Mouse (Mus musculus) kidney, embryonic 14.5 days (tissue): Measurements from ENCODE around the gene Fam184a. TPM values are rescaled to one million over a fixed set of nuclear protein-coding genes. Genes with fewer than 3 reads are reported as not detected.

Experiments
- ATAC-seq: fragments of 200-750 bp; cut with Nextera tagmentation; 2 replicates; pipeline ENCODE4 v1.8.0; 2017; ENCODE audit warnings: moderate number of reproducible peaks, mild to moderate bottlenecking, moderate TSS enrichment, moderate library complexity; ENCODE audit not compliant: low FRiP score, low TSS enrichment
- H3K27ac ChIP-seq: fragments of 300-500 bp; sonication (generic); 2 replicates; pipeline ENCODE4 v1.5.1; 2014; ENCODE audit warnings: low read depth, mild to moderate bottlenecking, low read length, moderate library complexity, mixed read lengths
- H3K27me3 ChIP-seq: fragments of 300-500 bp; sonication (generic); 2 replicates; pipeline ENCODE4 v1.6.1; 2014; ENCODE audit warnings: mild to moderate bottlenecking, low read length; ENCODE audit not compliant: control insufficient read depth, insufficient read depth
- H3K36me3 ChIP-seq: fragments of 300-500 bp; sonication (generic); 2 replicates; pipeline ENCODE4 v1.6.1; 2014; ENCODE audit warnings: low read length, mixed read lengths; ENCODE audit not compliant: control insufficient read depth, insufficient read depth
- H3K4me1 ChIP-seq: fragments of 300-500 bp; sonication (generic); 2 replicates; pipeline ENCODE4 v1.6.1; 2014; ENCODE audit warnings: low read length, mixed read lengths; ENCODE audit not compliant: control insufficient read depth, insufficient read depth
- H3K4me2 ChIP-seq: fragments of 300-500 bp; sonication (generic); replicated peaks from 2 replicates; pipeline ENCODE4 v1.6.1; 2014; ENCODE audit warnings: low read depth, mild to moderate bottlenecking, low read length
- H3K4me3 ChIP-seq: fragments of 300-500 bp; sonication (generic); 2 replicates; pipeline ENCODE4 v1.5.1; 2014; ENCODE audit warnings: mild to moderate bottlenecking, low read length
- H3K9ac ChIP-seq: fragments of 300-500 bp; sonication (generic); 2 replicates; pipeline ENCODE4 v1.6.1; 2014; ENCODE audit warnings: low read depth, mild to moderate bottlenecking, low read length, moderate library complexity
- H3K9me3 ChIP-seq: fragments of 300-500 bp; sonication (generic); 2 replicates; pipeline ENCODE4 v1.6.1; 2016; ENCODE audit warnings: low read length; ENCODE audit not compliant: control insufficient read depth
- WGBS: fragments of 180-500 bp; shearing (Covaris S2); extraction: QIAGEN DNeasy Blood & Tissue Kit; methylation state at CpG from one replicate; pipeline ENCODE4 v1.1.7; 2014; 5-methylcytosine and 5-hydroxymethylcytosine counted together
- polyA plus RNA-seq: library from polyadenylated mRNA; unstranded; fragments of >200 nt; fragmentation: Nextera tagmentation; extraction: Ambion mirVana; gene quantifications from 2 replicates; pipeline ENCODE4 v1.2.1, GENCODE M21; 2014

Gene Fam184a
- polyA plus RNA-seq, 1 experiment from 2014 or later: 9.1 TPM

- Histone ChIP-seq H3K27me3 (no peaks in the 10 kb centered on the region), H3K9me3 (peaks cover 3% of the 10 kb centered on the region; the same call in 1 of the 2 replicates), H3K4me2 (no peak overlapping the region), H3K36me3 (no peaks in the 10 kb centered on the region), H3K9ac (no peak overlapping the region), H3K4me3 (no peak overlapping the region), H3K4me1 (0 out of 2 replicates have a peak, but pooled peaks cover 4% of the 10 kb centered on the region), H3K27ac (no peak overlapping the region)
- no peak for ATAC-seq
- 84% methylated on average over 1 of the region's 1 CpGs for WGBS
These were observed 1.8 kb upstream of the Fam184a start for GRCm38 (mm10) chr10:53752723-53753122.

GRCm38 (mm10) chr10:53750275-53750954 lies 508 bp downstream of the Fam184a start:
- Histone ChIP-seq H3K9ac (peak overlapping the region; percentile 71), H3K4me1 (0 out of 2 replicates have a peak, but pooled peaks cover 4% of the 10 kb centered on the region), H3K4me2 (peak overlapping the region; percentile 88), H3K4me3 (peak overlapping the region; percentile 81), H3K36me3 (no peaks in the 10 kb centered on the region), H3K27me3 (no peaks in the 10 kb centered on the region), H3K27ac (no peak overlapping the region), H3K9me3 (peaks cover 3% of the 10 kb centered on the region; the same call in 1 of the 2 replicates)
- 8% methylated on average over 32 of the region's 39 CpGs for WGBS
- ATAC-seq: peak; percentile 51

- Histone ChIP-seq H3K4me1 (0 out of 2 replicates have a peak, but pooled peaks cover 4% of the 10 kb centered on the region), H3K9me3 (no peaks in the 10 kb centered on the region), H3K27ac (no peak overlapping the region), H3K9ac (no peak overlapping the region), H3K4me3 (no peak overlapping the region), H3K4me2 (no peak overlapping the region), H3K36me3 (no peaks in the 10 kb centered on the region), H3K27me3 (no peaks in the 10 kb centered on the region)
- 92% methylated on average over 6 of the region's 6 CpGs for WGBS
- no peak for ATAC-seq
These were observed 4.9 kb downstream of the Fam184a start for GRCm38 (mm10) chr10:53746039-53746438.

GRCm38 (mm10) chr10:53742961-53743360 lies 8.0 kb downstream of the Fam184a start:
- no peak overlapping the region for H3K4me2 ChIP-seq
- no peak overlapping the region for H3K27ac ChIP-seq
- 0 out of 2 replicates have a peak, but pooled peaks cover 5% of the 10 kb centered on the region for H3K4me1 ChIP-seq
- ATAC-seq: no peak
- H3K9ac ChIP-seq: no peak overlapping the region
- no peaks in the 10 kb centered on the region for H3K36me3 ChIP-seq
- H3K4me3 ChIP-seq: no peak overlapping the region
- no peaks in the 10 kb centered on the region for H3K9me3 ChIP-seq
- no peaks in the 10 kb centered on the region for H3K27me3 ChIP-seq
- 85% methylated on average over 5 of the region's 5 CpGs for WGBS

GRCm38 (mm10) chr10:53740014-53740413 lies 10.9 kb downstream of the Fam184a start:
- Histone ChIP-seq H3K9ac (no peak overlapping the region), H3K36me3 (no peaks in the 10 kb centered on the region), H3K4me2 (no peak overlapping the region), H3K4me3 (no peak overlapping the region), H3K9me3 (no peaks in the 10 kb centered on the region), H3K27ac (no peak overlapping the region), H3K27me3 (no peaks in the 10 kb centered on the region), H3K4me1 (0 out of 2 replicates have a peak, but pooled peaks cover 5% of the 10 kb centered on the region)
- no peak for ATAC-seq

GRCm38 (mm10) chr10:53738842-53739241 lies 12.1 kb downstream of the Fam184a start:
- Histone ChIP-seq H3K4me2 (no peak overlapping the region; the same call in 1 of the 2 replicates), H3K4me3 (no peak overlapping the region), H3K4me1 (0 out of 2 replicates have a peak, but pooled peaks cover 5% of the 10 kb centered on the region), H3K27ac (no peak overlapping the region), H3K9ac (no peak overlapping the region), H3K27me3 (no peaks in the 10 kb centered on the region), H3K36me3 (no peaks in the 10 kb centered on the region), H3K9me3 (no peaks in the 10 kb centered on the region)
- WGBS: 40% methylated on average over 8 of the region's 8 CpGs
- peak; percentile 52; the same call in 1 of the 2 replicates for ATAC-seq

- Histone ChIP-seq H3K4me2 (no peak overlapping the region), H3K36me3 (no peaks in the 10 kb centered on the region), H3K4me3 (no peak overlapping the region), H3K27me3 (no peaks in the 10 kb centered on the region), H3K27ac (no peak overlapping the region), H3K9ac (no peak overlapping the region), H3K9me3 (no peaks in the 10 kb centered on the region), H3K4me1 (0 out of 2 replicates have a peak, but pooled peaks cover 8% of the 10 kb centered on the region)
- no peak for ATAC-seq
- WGBS: 47% methylated on average over 7 of the region's 7 CpGs
These were observed 15.6 kb downstream of the Fam184a start for GRCm38 (mm10) chr10:53735201-53735865.

GRCm38 (mm10) chr10:53732324-53732723 lies 18.6 kb downstream of the Fam184a start:
- H3K27ac ChIP-seq: no peak overlapping the region
- WGBS: 64% methylated on average over 7 of the region's 7 CpGs
- H3K9me3 ChIP-seq: no peaks in the 10 kb centered on the region
- H3K27me3 ChIP-seq: no peaks in the 10 kb centered on the region
- no peaks in the 10 kb centered on the region for H3K36me3 ChIP-seq
- no peak overlapping the region for H3K4me2 ChIP-seq
- no peak overlapping the region for H3K4me3 ChIP-seq
- no peak for ATAC-seq
- no peak overlapping the region for H3K9ac ChIP-seq
- 0 out of 2 replicates have a peak, but pooled peaks cover 8% of the 10 kb centered on the region for H3K4me1 ChIP-seq

GRCm38 (mm10) chr10:53728883-53729282 lies 22.0 kb downstream of the Fam184a start:
- peak; percentile 80 for ATAC-seq
- Histone ChIP-seq H3K36me3 (no peaks in the 10 kb centered on the region), H3K27me3 (no peaks in the 10 kb centered on the region), H3K4me2 (no peak overlapping the region), H3K27ac (peak overlapping the region; percentile 24; the same call in 1 of the 2 replicates), H3K4me3 (no peak overlapping the region), H3K9me3 (no peaks in the 10 kb centered on the region), H3K9ac (no peak overlapping the region), H3K4me1 (0 out of 2 replicates have a peak, but pooled peaks cover 8% of the 10 kb centered on the region)
- 27% methylated on average over 1 of the region's 1 CpGs for WGBS
